Mouse (Mus musculus): ENCODE data around the gene Vmn1r41. TPM values are rescaled to one million over a fixed set of nuclear protein-coding genes. Genes with fewer than 3 reads are reported as not detected.

The Vmn1r41 gene
- not detected in 2 replicates for polyA plus RNA-seq (2016; fragmentation: Nextera tagmentation; extraction: Ambion mirVana)

DNA sequence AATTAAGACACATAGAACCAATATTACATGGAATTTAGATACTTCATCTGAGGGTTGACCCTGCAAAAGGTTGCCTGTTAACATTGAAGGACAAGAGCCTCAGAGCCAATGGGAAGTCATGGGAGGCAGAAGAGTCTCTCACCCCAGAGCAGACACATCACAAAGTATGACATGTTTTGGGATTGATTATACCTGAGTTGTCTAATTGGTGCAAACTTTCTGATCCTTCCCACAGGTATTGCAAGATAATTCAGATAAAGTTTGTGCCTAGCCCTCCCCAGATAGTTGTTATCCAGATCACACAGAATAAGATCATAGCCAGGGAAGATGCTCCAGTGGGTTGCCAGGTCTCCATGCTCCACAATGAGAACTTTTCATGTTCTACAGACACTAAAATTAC is at the start of gene Vmn1r41:
Vmn1r41 (plus strand) TSS at position 301 of the 400 bp plus-strand sequence.
- Histone ChIP-seq H3K36me3 (no peaks in the 10 kb centered on the region), H3K27ac (no peak within 1 kb of the TSS), H3K27me3 (no peaks in the 10 kb centered on the region), H3K4me2 (no peak within 1 kb of the TSS), H3K4me3 (replicated peaks) (no peak within 1 kb of the TSS), H3K9me3 (0 out of 2 replicates have a peak, but pooled peaks cover 11% of the 10 kb centered on the region), H3K9ac (replicated peaks) (no peak within 1 kb of the TSS), H3K4me1 (replicated peaks) (no peaks in the 10 kb centered on the region)
- ATAC-seq (ENCODE audit: insufficient number of reproducible peaks, insufficient read depth, low FRiP score, low TSS enrichment, low read depth): no peak

- H3K27me3 ChIP-seq: no peaks in the 10 kb centered on the region
- ATAC-seq (ENCODE audit: insufficient number of reproducible peaks, insufficient read depth, low FRiP score, low TSS enrichment, low read depth): no peak
- no peak overlapping the region for H3K4me3 ChIP-seq (replicated peaks)
- H3K36me3 ChIP-seq: no peaks in the 10 kb centered on the region
- WGBS: 78% methylated on average over 2 of the region's 2 CpGs
- no peak overlapping the region for H3K9ac ChIP-seq (replicated peaks)
- H3K4me1 ChIP-seq (replicated peaks): no peaks in the 10 kb centered on the region
- H3K9me3 ChIP-seq: no peaks in the 10 kb centered on the region
- no peak overlapping the region for H3K4me2 ChIP-seq
- H3K27ac ChIP-seq: no peak overlapping the region
These were observed 33.9 kb upstream of the Vmn1r41 start for GRCm38 (mm10) chr6:89706624-89707023.

DNA sequence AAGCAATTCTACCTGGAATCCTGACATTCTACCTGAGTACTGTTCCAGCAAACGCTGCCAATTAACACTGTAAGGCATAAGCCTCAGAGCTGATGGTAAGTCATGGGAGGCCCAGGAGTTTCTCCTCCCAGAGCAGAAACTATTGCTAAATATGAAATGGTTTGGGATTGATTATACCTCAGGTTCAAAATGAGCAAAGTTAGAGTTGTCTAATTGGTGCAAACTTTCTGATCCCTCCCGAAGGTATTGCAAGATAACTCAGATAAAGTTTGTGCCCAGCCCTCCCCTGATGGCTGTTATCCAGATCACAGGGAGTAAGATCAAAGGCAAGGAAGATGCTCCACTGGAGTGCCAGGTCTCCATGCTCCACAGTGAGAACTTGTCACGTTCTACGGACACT is 33.3 kb upstream of the Vmn1r41 start, which contains the start of gene Vmn1r40:
Vmn1r40 (plus strand) TSS at position 301 of the 400 bp plus-strand sequence.
- H3K4me3 ChIP-seq (replicated peaks): no peak within 1 kb of the TSS
- H3K4me1 ChIP-seq (replicated peaks): no peaks in the 10 kb centered on the region
- H3K9me3 ChIP-seq: no peaks in the 10 kb centered on the region
- H3K27ac ChIP-seq: no peak within 1 kb of the TSS
- H3K4me2 ChIP-seq: no peak within 1 kb of the TSS
- ATAC-seq (ENCODE audit: insufficient number of reproducible peaks, insufficient read depth, low FRiP score, low TSS enrichment, low read depth): no peak
- H3K36me3 ChIP-seq: no peaks in the 10 kb centered on the region
- 80% methylated on average over 4 of the region's 4 CpGs for WGBS
- no peak within 1 kb of the TSS for H3K9ac ChIP-seq (replicated peaks)
- H3K27me3 ChIP-seq: no peaks in the 10 kb centered on the region

DNA sequence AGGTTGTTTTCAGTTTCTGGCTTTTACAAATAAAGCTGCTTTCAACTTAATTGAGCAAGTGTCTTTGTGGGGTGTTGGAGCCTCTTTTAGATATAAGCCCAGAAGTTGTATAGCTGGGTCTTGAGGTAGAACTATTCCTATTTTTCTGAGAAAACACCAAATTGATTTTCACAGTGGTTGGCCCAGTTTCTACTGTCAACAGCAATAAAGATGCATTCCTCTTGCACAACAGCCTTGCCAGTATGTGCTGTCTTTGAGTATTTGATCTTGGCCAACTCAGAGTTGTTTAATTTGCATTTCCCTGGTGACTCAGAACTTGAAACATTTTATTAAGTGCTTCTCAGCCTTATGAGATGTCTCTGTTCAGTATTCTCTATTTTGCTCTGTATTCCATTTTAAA is 22.5 kb upstream of the Vmn1r41 start:
- H3K4me2 ChIP-seq: no peak overlapping the region
- no peak for ATAC-seq (ENCODE audit: insufficient number of reproducible peaks, insufficient read depth, low FRiP score, low TSS enrichment, low read depth)
- H3K9me3 ChIP-seq: peaks cover 6% of the 10 kb centered on the region; the same call in 1 of the 2 replicates
- H3K4me1 ChIP-seq (replicated peaks): no peaks in the 10 kb centered on the region
- no peaks in the 10 kb centered on the region for H3K27me3 ChIP-seq
- H3K27ac ChIP-seq: no peak overlapping the region
- H3K4me3 ChIP-seq (replicated peaks): no peak overlapping the region
- H3K36me3 ChIP-seq: no peaks in the 10 kb centered on the region
- H3K9ac ChIP-seq (replicated peaks): no peak overlapping the region

GRCm38 (mm10) chr6:89742811-89743210 is 2.2 kb downstream of the Vmn1r41 start:
- no peaks in the 10 kb centered on the region for H3K27me3 ChIP-seq
- H3K36me3 ChIP-seq: no peaks in the 10 kb centered on the region
- H3K9ac ChIP-seq (replicated peaks): no peak overlapping the region
- H3K4me1 ChIP-seq (replicated peaks): no peaks in the 10 kb centered on the region
- no peak overlapping the region for H3K27ac ChIP-seq
- 0 out of 2 replicates have a peak, but pooled peaks cover 11% of the 10 kb centered on the region for H3K9me3 ChIP-seq
- no peak overlapping the region for H3K4me2 ChIP-seq
- no peak for ATAC-seq (ENCODE audit: insufficient number of reproducible peaks, insufficient read depth, low FRiP score, low TSS enrichment, low read depth)
- H3K4me3 ChIP-seq (replicated peaks): no peak overlapping the region

- H3K9ac ChIP-seq (replicated peaks): no peak overlapping the region
- H3K27ac ChIP-seq: no peak overlapping the region
- no peaks in the 10 kb centered on the region for H3K27me3 ChIP-seq
These were observed 49.7 kb downstream of the Vmn1r41 start for GRCm38 (mm10) chr6:89790231-89790630.

More at GRCm38 (mm10) chr6:89790231-89790630, 49.7 kb downstream of the Vmn1r41 start:
- peaks cover 3% of the 10 kb centered on the region; the same call in 1 of the 2 replicates for H3K9me3 ChIP-seq
- H3K36me3 ChIP-seq: no peaks in the 10 kb centered on the region
- no peak overlapping the region for H3K4me3 ChIP-seq (replicated peaks)
- H3K4me2 ChIP-seq: no peak overlapping the region
- H3K4me1 ChIP-seq (replicated peaks): no peaks in the 10 kb centered on the region
- no peak for ATAC-seq (ENCODE audit: insufficient number of reproducible peaks, insufficient read depth, low FRiP score, low TSS enrichment, low read depth)

Other genes starting within 250 kb of the Vmn1r41 start
- 53.9 and 54.8 TPM in 2 replicates for gene Chchd6, start 145.1 kb upstream of the Vmn1r41 start, polyA plus RNA-seq (2016; fragmentation: Nextera tagmentation; extraction: Ambion mirVana)
- 10.3 and 10.8 TPM in 2 replicates for gene Txnrd3, start 96.8 kb upstream of the Vmn1r41 start, polyA plus RNA-seq (2016; fragmentation: Nextera tagmentation; extraction: Ambion mirVana)
- gene Vmn1r40, start 33.2 kb upstream of the Vmn1r41 start, polyA plus RNA-seq (2016; fragmentation: Nextera tagmentation; extraction: Ambion mirVana): not detected in 2 replicates
- not detected in 2 replicates for gene Vmn1r42, start 135.6 kb downstream of the Vmn1r41 start, polyA plus RNA-seq (2016; fragmentation: Nextera tagmentation; extraction: Ambion mirVana)
- gene Vmn1r43, start 135.6 kb downstream of the Vmn1r41 start, polyA plus RNA-seq (2016; fragmentation: Nextera tagmentation; extraction: Ambion mirVana): not detected in 2 replicates
- gene Vmn1r44, start 142.9 kb downstream of the Vmn1r41 start, polyA plus RNA-seq (2016; fragmentation: Nextera tagmentation; extraction: Ambion mirVana): not detected in 2 replicates
- gene Vmn1r45, start 199.8 kb downstream of the Vmn1r41 start, polyA plus RNA-seq (2016; fragmentation: Nextera tagmentation; extraction: Ambion mirVana): not detected in 2 replicates
- not detected in 2 replicates for gene Vmn1r46, start 228.5 kb downstream of the Vmn1r41 start, polyA plus RNA-seq (2016; fragmentation: Nextera tagmentation; extraction: Ambion mirVana)